Mouse (Mus musculus) olfactory bulb, adult 2 months (tissue): ENCODE measurements around the gene Gpr88.

Experiments used
- CTCF ChIP-seq: fragments of 200-500 bp; IDR thresholded peaks from 2 replicates; pipeline ENCODE4 v1.5.1; 2012; ENCODE audit warnings: low read depth, mild to moderate bottlenecking, low read length, moderate library complexity; ENCODE audit not compliant: insufficient read depth
- POLR2A ChIP-seq: fragments of 200-500 bp; IDR thresholded peaks from 2 replicates; pipeline ENCODE4 v1.6.1; 2012; ENCODE audit warnings: mild to moderate bottlenecking, low read depth, low read length, moderate library complexity; ENCODE audit not compliant: insufficient read depth

- TF ChIP-seq POLR2A, result no peak
- no peak for TF ChIP-seq CTCF
These were observed 48.5 kb upstream of the Gpr88 start for GRCm38 (mm10) chr3:116301754-116302153.
